14 mouse cellular contexts compared by ENCODE assay signal in the genomic region with DNA sequence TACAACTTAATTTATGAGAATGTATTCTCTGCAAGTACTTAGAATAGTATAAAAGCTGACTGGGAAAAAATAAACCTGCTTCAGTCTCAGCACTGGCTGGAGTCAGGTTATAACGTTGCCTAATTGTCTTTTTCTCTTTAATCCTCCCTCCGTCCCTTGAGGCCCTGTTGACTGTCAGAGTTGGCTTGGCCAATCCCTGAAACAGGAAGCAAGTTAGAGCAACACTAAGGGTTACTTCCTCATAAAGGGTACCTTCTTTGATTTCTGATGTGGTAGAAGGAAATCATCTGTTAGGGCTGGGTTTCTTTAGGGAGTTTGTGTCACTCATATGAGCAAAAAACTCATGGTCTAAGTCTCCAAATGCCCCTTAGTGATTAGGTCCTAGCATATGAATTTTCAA.
"Had no signal": no experiment of that assay in that cellular context is flagged by ENCODE, and none has a peak within 500 bp of the region (broad histone marks: within the 10 kb centered on the region; RNA-seq: fewer than 3 reads in every experiment).

No protein-coding gene starts in this region.

- H3K9me3 ChIP-seq: limb, embryonic 10.5 days; liver, embryonic 12.5 days; midbrain, embryonic 12.5 days; neural tube, embryonic 15.5 days had no signal

- H3K9ac ChIP-seq: liver, embryonic 12.5 days; lung, embryonic 15.5 days; midbrain, embryonic 12.5 days; neural tube, embryonic 15.5 days had no signal

- H3K4me3 ChIP-seq: left cerebral cortex, adult 2 months; limb, embryonic 10.5 days; liver, embryonic 12.5 days; lung, embryonic 15.5 days; megakaryocyte, embryonic 14.5 days; midbrain, embryonic 12.5 days; myocyte; neural tube, embryonic 15.5 days had no signal

- H3K27ac ChIP-seq: kidney, postnatal 0 days; left cerebral cortex, adult 2 months; limb, embryonic 10.5 days; liver, embryonic 12.5 days; lung, embryonic 15.5 days; midbrain, embryonic 12.5 days; neural tube, embryonic 15.5 days had no signal

- ATAC-seq: liver, embryonic 12.5 days had no signal

- H3K27me3 ChIP-seq: liver, embryonic 12.5 days; lung, embryonic 15.5 days; megakaryocyte, embryonic 14.5 days; midbrain, embryonic 12.5 days; neural tube, embryonic 15.5 days had no signal

- H3K36me3 ChIP-seq: limb, embryonic 10.5 days; liver, embryonic 12.5 days; lung, embryonic 15.5 days; midbrain, embryonic 12.5 days; neural tube, embryonic 15.5 days had no signal

- H3K4me2 ChIP-seq: liver, embryonic 12.5 days; lung, embryonic 15.5 days; midbrain, embryonic 12.5 days; neural tube, embryonic 15.5 days had no signal

- H3K4me1 ChIP-seq: limb, embryonic 10.5 days; liver, embryonic 12.5 days; lung, embryonic 15.5 days; megakaryocyte, embryonic 14.5 days; midbrain, embryonic 12.5 days; neural tube, embryonic 15.5 days had no signal

- DNase-seq: kidney, adult 11 months; kidney, adult 9 months; lung, postnatal 36 days; thymus, adult 2 months; thymus, postnatal 25 days had no signal
